Mouse (Mus musculus): ENCODE results near the gene Gm10181. TPM values are rescaled to one million over a fixed set of nuclear protein-coding genes. Genes with fewer than 3 reads are reported as not detected.

The Gm10181 gene
- not detected in 2 replicates for polyA plus RNA-seq (2016; fragmentation: Nextera tagmentation; extraction: Ambion mirVana)

DNA sequence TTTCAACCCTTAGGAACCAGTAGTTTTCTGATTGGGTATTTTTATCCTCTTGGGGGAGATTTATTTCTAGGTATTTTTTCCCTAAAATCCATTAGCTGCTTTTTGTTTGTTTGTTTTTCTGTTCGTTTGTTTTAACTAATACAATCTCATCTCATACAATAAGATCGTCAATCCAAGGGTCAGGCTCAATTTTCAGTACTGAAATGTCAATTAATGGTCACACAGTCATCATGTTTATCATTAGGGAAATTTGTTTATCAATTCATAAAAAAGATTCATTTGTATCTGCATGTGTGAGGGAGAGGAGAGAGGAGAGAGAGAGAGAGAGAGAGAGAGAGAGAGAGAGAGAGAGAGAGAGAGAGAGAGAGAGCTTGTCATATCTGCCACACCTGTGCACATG, at the start of gene Gm10181:
Gene Gm10181 (plus strand): TSS at position 301 of the 400 bp plus-strand sequence.
- Histone ChIP-seq H3K36me3 (replicated peaks) (no peaks in the 10 kb centered on the region), H3K27ac (replicated peaks) (no peak within 1 kb of the TSS), H3K4me3 (no peak within 1 kb of the TSS), H3K4me1 (peaks cover 13% of the 10 kb centered on the region), H3K9me3 (no peaks in the 10 kb centered on the region), H3K27me3 (replicated peaks; ENCODE audit: low read depth, poor library complexity, severe bottlenecking) (no peaks in the 10 kb centered on the region)
- DNase-seq (ENCODE audit: low spot score), result no peak
- WGBS, result 81% methylated on average over 2 of the region's 2 CpGs

- Histone ChIP-seq H3K36me3 (replicated peaks) (no peaks in the 10 kb centered on the region), H3K27ac (replicated peaks) (no peak overlapping the region), H3K9me3 (no peaks in the 10 kb centered on the region), H3K4me3 (no peak overlapping the region), H3K4me1 (no peaks in the 10 kb centered on the region), H3K27me3 (replicated peaks; ENCODE audit: low read depth, poor library complexity, severe bottlenecking) (no peaks in the 10 kb centered on the region)
- peak; percentile 32 for DNase-seq (ENCODE audit: low spot score)
- 29% methylated on average over 6 of the region's 6 CpGs for WGBS
Observed at GRCm38 (mm10) chr9:25041665-25042064, 47.6 kb upstream of the Gm10181 start.

DNA sequence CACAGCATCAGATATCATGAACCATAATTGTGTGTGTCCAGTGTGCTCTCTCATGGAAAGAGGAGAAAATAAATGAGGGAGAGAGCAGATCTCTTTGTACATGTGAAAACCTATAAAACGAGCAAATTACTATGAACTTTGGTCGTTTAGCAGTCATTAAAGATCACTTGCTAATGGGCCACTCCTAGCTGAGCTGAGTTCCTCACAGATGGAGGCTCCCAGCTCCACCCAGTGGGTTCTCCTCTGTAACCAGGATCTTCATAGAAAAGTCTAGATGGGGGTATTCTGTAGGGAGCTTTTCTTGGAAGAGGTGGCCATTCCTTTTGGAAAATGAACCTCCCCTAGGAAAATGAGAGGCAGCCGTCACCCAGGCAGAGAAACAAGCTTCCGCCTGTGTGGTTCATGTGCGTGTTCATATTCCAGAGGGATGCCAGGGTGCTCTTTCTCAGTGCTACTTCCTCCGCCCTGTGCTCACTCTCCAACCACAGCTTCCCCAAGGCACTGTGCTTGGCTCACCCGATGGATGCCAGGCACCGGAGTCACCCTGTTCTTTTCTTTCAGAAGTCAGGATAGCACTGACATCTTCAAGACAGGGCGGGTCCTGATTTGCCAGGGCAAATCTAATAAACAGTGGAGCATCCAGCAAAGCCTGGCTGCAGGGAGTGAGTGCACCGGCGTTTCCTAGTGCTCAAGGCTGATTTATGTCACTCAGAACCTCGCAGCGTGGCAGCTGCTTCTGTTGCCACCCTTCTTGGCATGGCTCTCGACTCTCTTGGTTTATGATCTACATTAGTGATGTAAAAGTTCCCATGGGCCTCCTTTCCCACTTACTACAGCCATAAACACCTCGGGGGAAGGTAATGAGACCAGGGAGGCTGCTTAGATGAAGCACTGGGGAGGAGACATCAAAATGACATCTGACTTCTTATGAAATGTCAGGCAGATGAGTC, 46.8 kb upstream of the Gm10181 start:
- H3K36me3 ChIP-seq (replicated peaks), result no peaks in the 10 kb centered on the region
- H3K9me3 ChIP-seq, result no peaks in the 10 kb centered on the region
- DNase-seq (ENCODE audit: low spot score), result no peak
- 79% methylated on average over 15 of the region's 15 CpGs for WGBS
- H3K27me3 ChIP-seq (replicated peaks; ENCODE audit: low read depth, poor library complexity, severe bottlenecking), result no peaks in the 10 kb centered on the region
- no peak overlapping the region for H3K4me3 ChIP-seq
- H3K27ac ChIP-seq (replicated peaks), result no peak overlapping the region
- no peaks in the 10 kb centered on the region for H3K4me1 ChIP-seq

DNA sequence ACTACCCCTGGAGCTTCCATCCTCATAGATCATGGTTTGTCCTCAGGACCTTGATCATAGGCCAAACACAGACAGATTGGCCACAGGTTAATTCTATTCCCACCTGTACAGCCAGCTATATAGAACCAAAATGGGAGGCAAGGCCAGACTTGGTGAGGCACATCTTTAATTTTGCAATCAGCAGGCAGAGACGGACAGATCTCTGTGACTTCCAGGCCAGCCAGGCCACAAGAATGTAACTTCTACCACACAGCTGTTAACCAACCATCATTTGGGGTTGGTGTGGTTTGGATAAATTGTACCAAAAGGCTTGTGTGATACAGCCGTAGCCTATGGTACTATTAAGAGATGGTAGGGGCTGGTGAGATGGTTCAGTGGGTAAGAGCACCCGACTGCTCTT, 44.9 kb upstream of the Gm10181 start:
- Histone ChIP-seq H3K36me3 (replicated peaks) (no peaks in the 10 kb centered on the region), H3K4me1 (0 out of 2 replicates have a peak, but pooled peaks cover 4% of the 10 kb centered on the region), H3K27me3 (replicated peaks; ENCODE audit: low read depth, poor library complexity, severe bottlenecking) (no peaks in the 10 kb centered on the region), H3K4me3 (no peak overlapping the region), H3K27ac (replicated peaks) (no peak overlapping the region), H3K9me3 (no peaks in the 10 kb centered on the region)
- no peak for DNase-seq (ENCODE audit: low spot score)
- 90% methylated on average over 3 of the region's 3 CpGs for WGBS

DNA sequence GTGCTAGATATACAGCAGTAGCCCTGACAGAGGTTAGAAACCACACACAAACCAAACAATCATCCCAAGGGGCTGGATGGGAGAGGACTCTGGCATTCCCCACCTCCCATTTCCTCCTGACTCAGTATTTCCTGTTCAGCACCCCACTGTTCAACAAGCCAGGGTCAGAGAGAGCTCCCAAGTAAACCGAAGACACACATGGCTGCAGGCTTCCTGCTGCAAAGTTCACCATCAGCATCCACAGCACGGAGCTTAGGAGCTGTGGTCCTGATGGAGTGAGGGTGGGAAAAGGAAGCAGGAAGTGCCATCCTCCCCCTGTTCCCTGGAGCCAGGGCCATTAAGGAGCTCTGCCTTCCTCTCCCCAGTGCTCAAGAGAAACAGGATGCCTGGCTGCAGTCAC, 40.9 kb upstream of the Gm10181 start:
- no peak overlapping the region for H3K27ac ChIP-seq (replicated peaks)
- H3K4me1 ChIP-seq, result 0 out of 2 replicates have a peak, but pooled peaks cover 4% of the 10 kb centered on the region
- H3K27me3 ChIP-seq (replicated peaks; ENCODE audit: low read depth, poor library complexity, severe bottlenecking), result no peaks in the 10 kb centered on the region
- no peak overlapping the region for H3K4me3 ChIP-seq
- 24% methylated on average over 2 of the region's 2 CpGs for WGBS
- no peaks in the 10 kb centered on the region for H3K36me3 ChIP-seq (replicated peaks)
- DNase-seq (ENCODE audit: low spot score), result peak; percentile 11
- H3K9me3 ChIP-seq, result no peaks in the 10 kb centered on the region

DNA sequence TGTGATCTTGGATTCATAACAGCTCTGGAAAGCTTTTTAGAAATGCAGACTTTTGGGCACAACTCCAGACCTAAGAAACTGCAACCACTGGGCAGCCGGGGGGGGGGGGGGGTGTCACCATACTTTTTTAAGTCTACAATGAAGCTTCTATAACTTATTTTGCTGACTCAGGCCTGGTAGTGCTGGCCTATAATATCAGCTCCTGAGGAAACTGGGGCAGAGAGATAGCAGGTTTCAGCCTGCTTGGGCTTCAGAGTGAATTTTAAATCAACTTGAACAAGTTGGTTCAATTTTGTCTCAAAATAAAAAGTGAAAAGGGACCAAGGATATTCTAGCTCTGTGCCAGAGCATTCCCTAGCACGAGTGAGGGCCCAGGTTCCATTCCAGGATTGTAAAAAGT, 40.3 kb upstream of the Gm10181 start:
- Histone ChIP-seq H3K9me3 (no peaks in the 10 kb centered on the region), H3K4me3 (no peak overlapping the region), H3K36me3 (replicated peaks) (no peaks in the 10 kb centered on the region), H3K27ac (replicated peaks) (no peak overlapping the region), H3K27me3 (replicated peaks; ENCODE audit: low read depth, poor library complexity, severe bottlenecking) (no peaks in the 10 kb centered on the region), H3K4me1 (0 out of 2 replicates have a peak, but pooled peaks cover 4% of the 10 kb centered on the region)
- no peak for DNase-seq (ENCODE audit: low spot score)
- WGBS, result 89% methylated on average over 2 of the region's 2 CpGs

DNA sequence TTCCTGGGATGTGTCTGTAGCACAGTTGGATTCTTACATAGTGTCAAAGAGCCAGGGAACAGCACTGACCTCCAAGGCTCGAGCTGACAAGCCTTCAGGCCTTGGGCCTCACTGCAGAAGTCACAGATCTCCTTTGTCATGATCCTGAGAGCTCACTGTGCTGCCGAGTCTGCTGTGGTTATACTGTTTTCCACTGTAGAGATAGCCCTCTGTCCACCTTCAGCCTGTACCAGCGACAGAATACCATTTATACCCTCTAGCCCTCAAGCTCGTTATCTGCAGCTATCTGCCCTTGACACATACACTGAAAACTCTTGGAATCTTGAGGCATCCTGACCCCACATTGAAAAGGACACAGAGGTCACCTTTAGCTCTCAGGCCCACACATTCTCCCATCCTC, 37.3 kb upstream of the Gm10181 start:
- Histone ChIP-seq H3K27ac (replicated peaks) (no peak overlapping the region), H3K4me1 (0 out of 2 replicates have a peak, but pooled peaks cover 7% of the 10 kb centered on the region), H3K36me3 (replicated peaks) (no peaks in the 10 kb centered on the region), H3K9me3 (no peaks in the 10 kb centered on the region), H3K4me3 (no peak overlapping the region), H3K27me3 (replicated peaks; ENCODE audit: low read depth, poor library complexity, severe bottlenecking) (no peaks in the 10 kb centered on the region)
- DNase-seq (ENCODE audit: low spot score), result no peak
- WGBS, result 48% methylated on average over 4 of the region's 4 CpGs

GRCm38 (mm10) chr9:25055650-25056376, 33.4 kb upstream of the Gm10181 start:
- DNase-seq (ENCODE audit: low spot score), result no peak
- peaks cover 7% of the 10 kb centered on the region; the same call in 1 of the 2 replicates for H3K4me1 ChIP-seq
- no peak overlapping the region for H3K27ac ChIP-seq (replicated peaks)
- no peak overlapping the region for H3K4me3 ChIP-seq
- no peaks in the 10 kb centered on the region for H3K27me3 ChIP-seq (replicated peaks; ENCODE audit: low read depth, poor library complexity, severe bottlenecking)
- H3K9me3 ChIP-seq, result no peaks in the 10 kb centered on the region
- no peaks in the 10 kb centered on the region for H3K36me3 ChIP-seq (replicated peaks)

GRCm38 (mm10) chr9:25058726-25059125, 30.5 kb upstream of the Gm10181 start:
- Histone ChIP-seq H3K27me3 (replicated peaks; ENCODE audit: low read depth, poor library complexity, severe bottlenecking) (no peaks in the 10 kb centered on the region), H3K36me3 (replicated peaks) (no peaks in the 10 kb centered on the region), H3K9me3 (no peaks in the 10 kb centered on the region), H3K4me1 (peaks cover 7% of the 10 kb centered on the region; the same call in 1 of the 2 replicates), H3K27ac (replicated peaks) (no peak overlapping the region), H3K4me3 (no peak overlapping the region)
- peak; percentile 11 for DNase-seq (ENCODE audit: low spot score)
- WGBS, result 62% methylated on average over 2 of the region's 3 CpGs

- DNase-seq (ENCODE audit: low spot score), result no peak
- no peak overlapping the region for H3K27ac ChIP-seq (replicated peaks)
- WGBS, result 89% methylated on average over 1 of the region's 1 CpGs
Observed at GRCm38 (mm10) chr9:25072666-25073065, 16.6 kb upstream of the Gm10181 start.

GRCm38 (mm10) chr9:25075977-25076376, 13.2 kb upstream of the Gm10181 start:
- Histone ChIP-seq H3K4me1 (no peaks in the 10 kb centered on the region), H3K27ac (replicated peaks) (no peak overlapping the region), H3K27me3 (replicated peaks; ENCODE audit: low read depth, poor library complexity, severe bottlenecking) (no peaks in the 10 kb centered on the region), H3K9me3 (no peaks in the 10 kb centered on the region), H3K4me3 (no peak overlapping the region), H3K36me3 (replicated peaks) (no peaks in the 10 kb centered on the region)
- WGBS, result 77% methylated on average over 3 of the region's 3 CpGs
- no peak for DNase-seq (ENCODE audit: low spot score)

More at GRCm38 (mm10) chr9:25072666-25073065, 16.6 kb upstream of the Gm10181 start:
- no peaks in the 10 kb centered on the region for H3K27me3 ChIP-seq (replicated peaks; ENCODE audit: low read depth, poor library complexity, severe bottlenecking)
- H3K4me1 ChIP-seq, result no peaks in the 10 kb centered on the region
- H3K36me3 ChIP-seq (replicated peaks), result no peaks in the 10 kb centered on the region
- H3K9me3 ChIP-seq, result no peaks in the 10 kb centered on the region
- H3K4me3 ChIP-seq, result no peak overlapping the region

GRCm38 (mm10) chr9:25076505-25076904, 12.7 kb upstream of the Gm10181 start:
- 86% methylated on average over 1 of the region's 1 CpGs for WGBS
- no peaks in the 10 kb centered on the region for H3K36me3 ChIP-seq (replicated peaks)
- no peak for DNase-seq (ENCODE audit: low spot score)
- no peaks in the 10 kb centered on the region for H3K4me1 ChIP-seq
- no peaks in the 10 kb centered on the region for H3K27me3 ChIP-seq (replicated peaks; ENCODE audit: low read depth, poor library complexity, severe bottlenecking)
- H3K27ac ChIP-seq (replicated peaks), result no peak overlapping the region
- no peaks in the 10 kb centered on the region for H3K9me3 ChIP-seq
- no peak overlapping the region for H3K4me3 ChIP-seq
